28 mouse cellular contexts compared by ENCODE assay signal in genomic region chr8:65108936-65109335, GRCm38 (mm10). TPM values are rescaled to one million over a fixed set of nuclear protein-coding genes. Genes with fewer than 3 reads are reported as not detected.
A peak's percentile ranks its signal among the peaks of the same experiment; 100 is the strongest.
DNase-seq lines count a peak whose midpoint lies in the region; ATAC-seq and TF ChIP-seq lines count a peak whose summit lies in the region.
"Had no signal": no experiment of that assay in that cellular context is flagged by ENCODE, and none has a peak within 500 bp of the region (broad histone marks: within the 10 kb centered on the region; RNA-seq: fewer than 3 reads in every experiment).

No protein-coding gene starts in this region.

- DNase-seq in kidney, postnatal 0 days (ENCODE audit: low spot score): no peak
- DNase-seq in kidney, adult 2 months: no peak
- DNase-seq in ES-CJ7 (ENCODE audit: low read depth, low spot score) (peak; percentile 55), ZHBTc4 (ENCODE audit: low read depth, low spot score) (peak; percentile 37)
- DNase-seq: adrenal gland, adult 2 months; adrenal gland, postnatal 10 days; adrenal gland, postnatal 25 days; B cell, adult 2 months; cerebellum, adult 11 months; cerebellum, adult 18-20 months; cerebellum, adult 8-10 months; cerebellum, adult 9-11 months; cerebellum, postnatal 14 days; cerebellum, postnatal 36 days; embryo, embryonic 11 days had no signal

- no peak overlapping the region for H3K27ac ChIP-seq in kidney, postnatal 0 days
- no peak overlapping the region for H3K27ac ChIP-seq in kidney, adult 2 months (ENCODE audit: insufficient read depth, low read depth, low read length)
- no peak overlapping the region for H3K27ac ChIP-seq in intestine, embryonic 16.5 days (ENCODE audit: low read length)
- H3K27ac ChIP-seq: embryonic facial prominence, embryonic 13.5 days; embryonic facial prominence, embryonic 15.5 days; forebrain, embryonic 10.5 days; forebrain, embryonic 12.5 days had no signal

- H3K9me3 ChIP-seq in kidney, postnatal 0 days (replicated peaks; ENCODE audit: low read length): no peaks in the 10 kb centered on the region
- no peaks in the 10 kb centered on the region for H3K9me3 ChIP-seq in intestine, embryonic 16.5 days (ENCODE audit: control insufficient read depth, low read length)
- H3K9me3 ChIP-seq: embryonic facial prominence, embryonic 13.5 days; embryonic facial prominence, embryonic 15.5 days; forebrain, embryonic 10.5 days; forebrain, embryonic 12.5 days had no signal

- peak; percentile 20; the same call in 1 of the 2 replicates for TF ChIP-seq CTCF in kidney, postnatal 0 days (IDR thresholded peaks at IDR 0.05; ENCODE audit: low read depth)
- TF ChIP-seq CTCF in kidney, adult 2 months (conservative IDR thresholded peaks at IDR 0.05; ENCODE audit: insufficient read depth, insufficient read length, low read depth, low read length): no peak

- H3K27me3 ChIP-seq in kidney, postnatal 0 days (ENCODE audit: insufficient read depth, low read length): no peaks in the 10 kb centered on the region
- no peaks in the 10 kb centered on the region for H3K27me3 ChIP-seq in kidney, adult 2 months (replicated peaks; ENCODE audit: control insufficient read depth, insufficient read depth, low read length)
- H3K27me3 ChIP-seq in intestine, embryonic 16.5 days (replicated peaks; ENCODE audit: control insufficient read depth, insufficient read depth, low read length): no peaks in the 10 kb centered on the region
- H3K27me3 ChIP-seq: CH12.LX; embryonic facial prominence, embryonic 13.5 days; embryonic facial prominence, embryonic 15.5 days; forebrain, embryonic 12.5 days had no signal

- no peak overlapping the region for H3K4me2 ChIP-seq in kidney, postnatal 0 days (ENCODE audit: low read length)
- H3K4me2 ChIP-seq in intestine, embryonic 16.5 days (ENCODE audit: low read depth, low read length): no peak overlapping the region
- H3K4me2 ChIP-seq: embryonic facial prominence, embryonic 13.5 days; embryonic facial prominence, embryonic 15.5 days; forebrain, embryonic 12.5 days had no signal

- no peak for TF ChIP-seq POLR2A in kidney, adult 2 months (IDR thresholded peaks at IDR 0.05; ENCODE audit: low read depth, low read length)

- no peak for ATAC-seq in kidney, postnatal 0 days (replicated peaks; ENCODE audit: low FRiP score, low read depth)
- no peak for ATAC-seq in intestine, embryonic 16.5 days
- ATAC-seq in inflammation-experienced regulatory T-cells, adult 6 months: no peak
- ATAC-seq: CD4-positive, CD25-positive, alpha-beta regulatory T cell, adult 4 months; forebrain, embryonic 14.5 days; forebrain, embryonic 16.5 days had no signal

- H3K4me3 ChIP-seq in kidney, postnatal 0 days (replicated peaks; ENCODE audit: low read depth, low read length): no peak overlapping the region
- no peak overlapping the region for H3K4me3 ChIP-seq in kidney, adult 2 months (ENCODE audit: insufficient read depth, low read depth, low read length)
- H3K4me3 ChIP-seq in intestine, embryonic 16.5 days (ENCODE audit: low read length): no peak overlapping the region
- H3K4me3 ChIP-seq: embryonic facial prominence, embryonic 13.5 days; embryonic facial prominence, embryonic 15.5 days; erythroblast, embryonic 14.5 days; forebrain, embryonic 10.5 days; forebrain, embryonic 12.5 days had no signal

- no peaks in the 10 kb centered on the region for H3K36me3 ChIP-seq in kidney, postnatal 0 days (ENCODE audit: insufficient read depth, low read length)
- H3K36me3 ChIP-seq in kidney, adult 2 months (ENCODE audit: control insufficient read depth, insufficient read depth, low read length): no peaks in the 10 kb centered on the region
- no peaks in the 10 kb centered on the region for H3K36me3 ChIP-seq in intestine, embryonic 16.5 days (ENCODE audit: control insufficient read depth, insufficient read depth, low read length)
- H3K36me3 ChIP-seq: embryonic facial prominence, embryonic 13.5 days; embryonic facial prominence, embryonic 15.5 days; forebrain, embryonic 10.5 days; forebrain, embryonic 12.5 days had no signal

- 78% methylated on average over 6 of the region's 6 CpGs for whole genome bisulfite sequencing in kidney, postnatal 0 days
- 69% methylated on average over 6 of the region's 6 CpGs for WGBS in kidney, adult 2 months
- WGBS in intestine, embryonic 16.5 days: 73% methylated on average over 6 of the region's 6 CpGs

- H3K9ac ChIP-seq in kidney, postnatal 0 days (ENCODE audit: low read depth, low read length): no peak overlapping the region
- H3K9ac ChIP-seq in intestine, embryonic 16.5 days (ENCODE audit: low read depth, low read length): no peak overlapping the region
- H3K9ac ChIP-seq: embryonic facial prominence, embryonic 13.5 days; embryonic facial prominence, embryonic 15.5 days; forebrain, embryonic 12.5 days had no signal

- no peaks in the 10 kb centered on the region for H3K4me1 ChIP-seq in kidney, postnatal 0 days (replicated peaks; ENCODE audit: insufficient read depth, low read length)
- H3K4me1 ChIP-seq in kidney, adult 2 months (ENCODE audit: control insufficient read depth, insufficient read depth, low read length): no peaks in the 10 kb centered on the region
- H3K4me1 ChIP-seq in intestine, embryonic 16.5 days (ENCODE audit: control insufficient read depth, insufficient read depth, low read length): no peaks in the 10 kb centered on the region; the same call in 1 of the 2 replicates
- H3K4me1 ChIP-seq: embryonic facial prominence, embryonic 13.5 days; embryonic facial prominence, embryonic 15.5 days; forebrain, embryonic 10.5 days; forebrain, embryonic 12.5 days had no signal

RNA-seq across cellular contexts. Expression of gene BC030870, which starts 20.4 kb away (rescaled TPM):
- polyA plus RNA-seq in kidney, postnatal 0 days (2015; fragmentation: Nextera tagmentation; extraction: Ambion mirVana): 0.29 and 0.32 TPM in 2 replicates
- 0.08 TPM in 1 of 2 replicates, not detected in the other for polyA plus RNA-seq in kidney, adult 2 months (2012; rRNA removed)
- 45.3 and 45.8 TPM in 2 replicates for polyA plus RNA-seq in intestine, embryonic 16.5 days (2015; fragmentation: Nextera tagmentation; extraction: Ambion mirVana)
- polyA plus RNA-seq in inflammation-experienced regulatory T-cells, adult 6 months (2017; shearing (Covaris generic)): not detected
- polyA plus RNA-seq: adrenal gland, adult 2 months; brain, embryonic 14.5 days; CD4-positive, CD25-positive, alpha-beta regulatory T cell, adult 4 months; embryonic facial prominence, embryonic 11.5 days; embryonic facial prominence, embryonic 13.5 days; erythroblast, embryonic 14.5 days; forebrain, embryonic 10.5 days; forebrain, embryonic 12.5 days; forebrain, embryonic 14.5 days; forebrain, embryonic 16.5 days had no signal

RNA-seq across cellular contexts. Expression of gene Gm10663, which starts 34.1 kb away (rescaled TPM):
- not detected in 2 replicates for polyA plus RNA-seq in kidney, postnatal 0 days (2015; fragmentation: Nextera tagmentation; extraction: Ambion mirVana)
- not detected in 2 replicates for polyA plus RNA-seq in kidney, adult 2 months (2012; rRNA removed)
- polyA plus RNA-seq in intestine, embryonic 16.5 days (2015; fragmentation: Nextera tagmentation; extraction: Ambion mirVana): not detected in 2 replicates
- polyA plus RNA-seq in inflammation-experienced regulatory T-cells, adult 6 months (2017; shearing (Covaris generic)): not detected
- polyA plus RNA-seq: adrenal gland, adult 2 months; brain, embryonic 14.5 days; CD4-positive, CD25-positive, alpha-beta regulatory T cell, adult 4 months; embryonic facial prominence, embryonic 11.5 days; embryonic facial prominence, embryonic 13.5 days; embryonic facial prominence, embryonic 15.5 days; erythroblast, embryonic 14.5 days; forebrain, embryonic 10.5 days; forebrain, embryonic 12.5 days; forebrain, embryonic 14.5 days; forebrain, embryonic 16.5 days had no signal

Comparison
In these comparisons a context has a peak if more than half of its experiments do, and no peak if none do; other contexts are left out.
1. DNase-seq: peak in ES-CJ7 (single experiment) and ZHBTc4 (single experiment); none in kidney, postnatal 0 days (single experiment) and kidney, adult 2 months (single experiment).
2. RNA of gene BC030870, which starts 20.4 kb away (polyA plus RNA-seq): 45.3 to 45.8 TPM in intestine, embryonic 16.5 days; 0.29 to 0.32 TPM in kidney, postnatal 0 days, 0.08 TPM in kidney, adult 2 months and not detected in inflammation-experienced regulatory T-cells, adult 6 months; every median in the first group is over 10 times any median in the second.